ENCODE assay signal across 12 mouse cellular contexts in the genomic region with DNA sequence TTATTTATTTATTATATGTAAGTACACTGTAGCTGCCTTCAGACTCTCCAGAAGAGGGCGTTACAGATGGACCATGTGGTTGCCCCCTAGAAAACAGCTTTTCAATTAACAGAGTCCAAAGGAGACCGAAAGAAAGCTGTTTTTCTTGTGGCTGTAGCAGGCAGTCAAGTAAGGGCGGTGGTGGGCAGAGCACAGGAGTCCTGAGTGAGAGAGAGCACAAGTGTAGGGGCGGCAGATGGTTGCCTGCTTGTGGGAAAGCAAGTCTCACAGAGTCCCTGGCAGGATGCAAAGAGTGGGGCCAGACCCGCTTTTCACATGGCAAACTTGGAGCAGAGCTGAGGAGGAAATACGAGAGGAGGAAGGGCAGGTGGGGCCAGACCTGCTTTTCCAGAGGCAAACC. TPM values are rescaled to one million over a fixed set of nuclear protein-coding genes. Genes with fewer than 3 reads are reported as not detected.
DNase-seq lines count a peak whose midpoint lies in the region; ATAC-seq and TF ChIP-seq lines count a peak whose summit lies in the region.
"Had no signal": no experiment of that assay in that cellular context is flagged by ENCODE, and none has a peak within 500 bp of the region (broad histone marks: within the 10 kb centered on the region; RNA-seq: fewer than 3 reads in every experiment).

No protein-coding gene starts in this region.

- H3K27me3 ChIP-seq in forebrain, embryonic 15.5 days = no peaks in the 10 kb centered on the region
- H3K27me3 ChIP-seq in forebrain, embryonic 10.5 days (ENCODE audit: poor library complexity, severe bottlenecking) = no peaks in the 10 kb centered on the region
- H3K27me3 ChIP-seq in ES-Bruce4 (ENCODE audit: control insufficient read depth, insufficient read depth, low read length, poor library complexity, severe bottlenecking) = no peaks in the 10 kb centered on the region
- H3K27me3 ChIP-seq in intestine, embryonic 15.5 days (replicated peaks) = no peaks in the 10 kb centered on the region
- H3K27me3 ChIP-seq: limb, embryonic 13.5 days had no signal

- TF ChIP-seq POLR2A in ES-Bruce4 (IDR thresholded peaks at IDR 0.05; ENCODE audit: insufficient read depth, low read length) = no peak

- ATAC-seq in forebrain, embryonic 15.5 days (replicated peaks) = peak; percentile 16; the same call in 1 of the 2 replicates
- ATAC-seq in intestine, embryonic 15.5 days = no peak

- H3K27ac ChIP-seq in forebrain, embryonic 15.5 days (replicated peaks) = no peak overlapping the region
- H3K27ac ChIP-seq in forebrain, embryonic 10.5 days = no peak overlapping the region
- peak overlapping the region; percentile 75 for H3K27ac ChIP-seq in ES-Bruce4 (ENCODE audit: insufficient read depth, low read length)
- H3K27ac ChIP-seq in intestine, embryonic 15.5 days = no peak overlapping the region
- H3K27ac ChIP-seq: limb, embryonic 13.5 days; macrophage had no signal

- TF ChIP-seq CTCF in ES-Bruce4 (IDR thresholded peaks at IDR 0.05; ENCODE audit: low read depth, low read length) = no peak

- H3K36me3 ChIP-seq in forebrain, embryonic 15.5 days = no peaks in the 10 kb centered on the region
- no peaks in the 10 kb centered on the region for H3K36me3 ChIP-seq in forebrain, embryonic 10.5 days (replicated peaks)
- no peaks in the 10 kb centered on the region for H3K36me3 ChIP-seq in ES-Bruce4 (ENCODE audit: control insufficient read depth, insufficient read depth, low read length, poor library complexity, severe bottlenecking)
- H3K36me3 ChIP-seq in intestine, embryonic 15.5 days = no peaks in the 10 kb centered on the region
- H3K36me3 ChIP-seq: embryonic facial prominence, embryonic 10.5 days; limb, embryonic 13.5 days had no signal

- TF ChIP-seq EP300 in ES-Bruce4 (IDR thresholded peaks at IDR 0.05; ENCODE audit: insufficient read depth, low read depth, low read length) = no peak

- 44% methylated on average over 6 of the region's 6 CpGs for WGBS in forebrain, embryonic 15.5 days
- WGBS in forebrain, embryonic 10.5 days = 69% methylated on average over 6 of the region's 6 CpGs
- WGBS in intestine, embryonic 15.5 days = 60% methylated on average over 6 of the region's 6 CpGs

- no peak overlapping the region for H3K4me3 ChIP-seq in forebrain, embryonic 15.5 days
- H3K4me3 ChIP-seq in forebrain, embryonic 10.5 days = no peak overlapping the region
- peak overlapping the region; percentile 29 for H3K4me3 ChIP-seq in ES-Bruce4 (ENCODE audit: low read depth, low read length)
- no peak overlapping the region for H3K4me3 ChIP-seq in intestine, embryonic 15.5 days (replicated peaks)
- H3K4me3 ChIP-seq: limb, embryonic 13.5 days had no signal

- DNase-seq in forebrain, embryonic 10.5 days (ENCODE audit: extremely low spot score, low spot score) = no peak
- DNase-seq in layer of hippocampus, adult 11-12 months (ENCODE audit: low spot score) = peak; percentile 39
- no peak for DNase-seq in layer of hippocampus, adult 9-10 months (ENCODE audit: low spot score)
- DNase-seq in layer of hippocampus, adult 18-20 months (ENCODE audit: low spot score in 2 of 2) = peak; percentile 28 to 75
- no peak for DNase-seq in B cell, adult 2 months
- DNase-seq: kidney, adult 11 months had no signal

- no peaks in the 10 kb centered on the region for H3K4me1 ChIP-seq in forebrain, embryonic 15.5 days
- H3K4me1 ChIP-seq in forebrain, embryonic 10.5 days = peaks cover 7% of the 10 kb centered on the region
- peaks cover 6% of the 10 kb centered on the region for H3K4me1 ChIP-seq in ES-Bruce4 (ENCODE audit: control insufficient read depth, insufficient read depth, low read length)
- H3K4me1 ChIP-seq in intestine, embryonic 15.5 days (replicated peaks) = no peaks in the 10 kb centered on the region

- H3K9me3 ChIP-seq in forebrain, embryonic 15.5 days = no peaks in the 10 kb centered on the region
- H3K9me3 ChIP-seq in forebrain, embryonic 10.5 days = no peaks in the 10 kb centered on the region
- H3K9me3 ChIP-seq in ES-Bruce4 (replicated peaks; ENCODE audit: control insufficient read depth, insufficient read depth, low read length, poor library complexity, severe bottlenecking) = 0 out of 2 replicates have a peak, but pooled peaks cover 4% of the 10 kb centered on the region
- H3K9me3 ChIP-seq in intestine, embryonic 15.5 days = no peaks in the 10 kb centered on the region
- H3K9me3 ChIP-seq: embryonic facial prominence, embryonic 10.5 days; limb, embryonic 13.5 days had no signal

- no peak overlapping the region for H3K4me2 ChIP-seq in forebrain, embryonic 15.5 days (replicated peaks)
- no peak overlapping the region for H3K4me2 ChIP-seq in intestine, embryonic 15.5 days (replicated peaks)

- no peak overlapping the region for H3K9ac ChIP-seq in forebrain, embryonic 15.5 days (replicated peaks)
- H3K9ac ChIP-seq in ES-Bruce4 (ENCODE audit: low read depth, poor library complexity, severe bottlenecking) = peak overlapping the region; percentile 37
- H3K9ac ChIP-seq in intestine, embryonic 15.5 days = no peak overlapping the region
- H3K9ac ChIP-seq: limb, embryonic 13.5 days had no signal

RNA-seq across cellular contexts. Expression of a gene that starts 9.9 kb away (rescaled TPM):
- 39.7 and 40.9 TPM in 2 replicates for polyA plus RNA-seq in forebrain, embryonic 15.5 days (2015; fragmentation: Nextera tagmentation; extraction: Ambion mirVana)
- polyA plus RNA-seq in forebrain, embryonic 10.5 days (2016; fragmentation: Nextera tagmentation; extraction: Ambion mirVana) = 32.2 and 33.3 TPM in 2 replicates
- 29.1 and 31.1 TPM in 2 replicates for polyA plus RNA-seq in ES-Bruce4 (2011; ENCODE audit: insufficient read depth, insufficient read length, low read depth, missing spikeins)
- 10 to 100 TPM; 86.8 to 90.7 TPM for total RNA-seq in layer of hippocampus, adult 18-20 months (2021)
- 15.3 and 17.0 TPM in 2 replicates for polyA plus RNA-seq in intestine, embryonic 15.5 days (2015; fragmentation: Nextera tagmentation; extraction: Ambion mirVana)

RNA-seq across cellular contexts. Expression of a gene that starts 49.8 kb away (rescaled TPM):
- polyA plus RNA-seq in forebrain, embryonic 15.5 days (2015; fragmentation: Nextera tagmentation; extraction: Ambion mirVana) = 69.3 and 74.7 TPM in 2 replicates
- polyA plus RNA-seq in forebrain, embryonic 10.5 days (2016; fragmentation: Nextera tagmentation; extraction: Ambion mirVana) = 37.6 and 38.8 TPM in 2 replicates
- polyA plus RNA-seq in ES-Bruce4 (2011; ENCODE audit: insufficient read depth, insufficient read length, low read depth, missing spikeins) = 56.8 and 57.7 TPM in 2 replicates
- total RNA-seq in layer of hippocampus, adult 18-20 months (2021) = 10 to 100 TPM; 13.6 to 16.9 TPM
- polyA plus RNA-seq in intestine, embryonic 15.5 days (2015; fragmentation: Nextera tagmentation; extraction: Ambion mirVana) = 36.5 and 39.0 TPM in 2 replicates

Comparison
In these comparisons a context has a peak if more than half of its experiments do, and no peak if none do; other contexts are left out.
1. DNase-seq: peak in layer of hippocampus, adult 11-12 months (single experiment) and layer of hippocampus, adult 18-20 months (2 of 2); none in forebrain, embryonic 10.5 days (single experiment), layer of hippocampus, adult 9-10 months (single experiment) and B cell, adult 2 months (0 of 2).